Mouse (Mus musculus): Measurements from ENCODE around the gene Tbkbp1. TPM values are rescaled to one million over a fixed set of nuclear protein-coding genes. Genes with fewer than 3 reads are reported as not detected.

Tbkbp1 gene
- total and polyA plus RNA-seq, 2 experiments: 1.0 to 6.4 TPM

- TF ChIP-seq CTCF (IDR thresholded peaks at IDR 0.05; ENCODE audit: low read depth, low read length) (no peak), POLR2A (IDR thresholded peaks at IDR 0.05; ENCODE audit: extremely low read depth, insufficient read depth, low read length) (peak; percentile 63)
- peak; percentile 93 for DNase-seq (ENCODE audit: extremely low read depth, low read depth, low spot score)
- peaks cover 17% of the 10 kb centered on the region for H3K36me3 ChIP-seq (ENCODE audit: control insufficient read depth, insufficient read depth, low read length)
- H3K4me1 ChIP-seq (ENCODE audit: control insufficient read depth, insufficient read depth, low read length): peaks cover 6% of the 10 kb centered on the region; the same call in 1 of the 2 replicates
- H3K9ac ChIP-seq (ENCODE audit: low read depth, low read length): peak within 1 kb of the TSS; percentile 96
- peaks cover 3% of the 10 kb centered on the region; the same call in 1 of the 2 replicates for H3K79me2 ChIP-seq (ENCODE audit: control insufficient read depth, insufficient read depth, low read length)
- peak within 1 kb of the TSS; percentile 96 for H3K4me3 ChIP-seq (ENCODE audit: insufficient read depth, low read depth, low read length)
- no peaks in the 10 kb centered on the region for H3K27me3 ChIP-seq (ENCODE audit: control insufficient read depth, insufficient read depth, low read length)
- H3K27ac ChIP-seq (replicated peaks; ENCODE audit: insufficient read depth, low read depth, low read length): peak within 1 kb of the TSS; percentile 80
- WGBS: under 1% methylated on average over 90 of the region's 101 CpGs
Observed at GRCm38 (mm10) chr11:97187764-97188642, 36.7 kb upstream of the Tbkbp1 start, which contains the start of gene Kpnb1. Kpnb1 (minus strand) TSS chr11:97187881.

- peak overlapping the region; percentile 78 for H3K27ac ChIP-seq (replicated peaks; ENCODE audit: insufficient read depth, low read depth, low read length)
- peaks cover 19% of the 10 kb centered on the region for H3K36me3 ChIP-seq (ENCODE audit: control insufficient read depth, insufficient read depth, low read length)
- H3K4me3 ChIP-seq (ENCODE audit: insufficient read depth, low read depth, low read length): peak overlapping the region; percentile 96
- 0 out of 2 replicates have a peak, but pooled peaks have one; percentile 32 for TF ChIP-seq POLR2A (IDR thresholded peaks at IDR 0.05; ENCODE audit: extremely low read depth, insufficient read depth, low read length)
- no peak for TF ChIP-seq CTCF (IDR thresholded peaks at IDR 0.05; ENCODE audit: low read depth, low read length)
- under 1% methylated on average over 66 of the region's 74 CpGs for WGBS
- peak; percentile 83 for DNase-seq (ENCODE audit: extremely low read depth, low read depth, low spot score)
- peaks cover 9% of the 10 kb centered on the region; the same call in 1 of the 2 replicates for H3K4me1 ChIP-seq (ENCODE audit: control insufficient read depth, insufficient read depth, low read length)
- no peaks in the 10 kb centered on the region for H3K27me3 ChIP-seq (ENCODE audit: control insufficient read depth, insufficient read depth, low read length)
- peak overlapping the region; percentile 96 for H3K9ac ChIP-seq (ENCODE audit: low read depth, low read length)
- H3K79me2 ChIP-seq (ENCODE audit: control insufficient read depth, insufficient read depth, low read length): peaks cover 3% of the 10 kb centered on the region; the same call in 1 of the 2 replicates
Observed at GRCm38 (mm10) chr11:97186947-97187763, 35.9 kb upstream of the Tbkbp1 start.

- H3K9ac ChIP-seq (ENCODE audit: low read depth, low read length): no peak overlapping the region
- H3K79me2 ChIP-seq (ENCODE audit: control insufficient read depth, insufficient read depth, low read length): peaks cover 3% of the 10 kb centered on the region; the same call in 1 of the 2 replicates
- TF ChIP-seq POLR2A (IDR thresholded peaks at IDR 0.05; ENCODE audit: extremely low read depth, insufficient read depth, low read length): no peak
- no peak for TF ChIP-seq CTCF (IDR thresholded peaks at IDR 0.05; ENCODE audit: low read depth, low read length)
- no peak overlapping the region for H3K27ac ChIP-seq (replicated peaks; ENCODE audit: insufficient read depth, low read depth, low read length)
- no peak overlapping the region for H3K4me3 ChIP-seq (ENCODE audit: insufficient read depth, low read depth, low read length)
- peaks cover 25% of the 10 kb centered on the region for H3K36me3 ChIP-seq (ENCODE audit: control insufficient read depth, insufficient read depth, low read length)
- H3K27me3 ChIP-seq (ENCODE audit: control insufficient read depth, insufficient read depth, low read length): no peaks in the 10 kb centered on the region
- H3K4me1 ChIP-seq (ENCODE audit: control insufficient read depth, insufficient read depth, low read length): peaks cover 12% of the 10 kb centered on the region
- 66% methylated on average over 5 of the region's 5 CpGs for WGBS
- no peak for DNase-seq (ENCODE audit: extremely low read depth, low read depth, low spot score)
Observed at GRCm38 (mm10) chr11:97185704-97186614, 34.7 kb upstream of the Tbkbp1 start.

- no peak overlapping the region for H3K4me3 ChIP-seq (ENCODE audit: insufficient read depth, low read depth, low read length)
Observed at GRCm38 (mm10) chr11:97184875-97185274, 33.6 kb upstream of the Tbkbp1 start.

GRCm38 (mm10) chr11:97182446-97182845, 31.2 kb upstream of the Tbkbp1 start:
- Histone ChIP-seq H3K27me3 (ENCODE audit: control insufficient read depth, insufficient read depth, low read length) (no peaks in the 10 kb centered on the region), H3K9ac (ENCODE audit: low read depth, low read length) (no peak overlapping the region), H3K36me3 (ENCODE audit: control insufficient read depth, insufficient read depth, low read length) (peaks cover 55% of the 10 kb centered on the region), H3K27ac (replicated peaks; ENCODE audit: insufficient read depth, low read depth, low read length) (peak overlapping the region; percentile 47), H3K4me3 (ENCODE audit: insufficient read depth, low read depth, low read length) (no peak overlapping the region), H3K4me1 (ENCODE audit: control insufficient read depth, insufficient read depth, low read length) (peaks cover 13% of the 10 kb centered on the region), H3K79me2 (ENCODE audit: control insufficient read depth, insufficient read depth, low read length) (peaks cover 10% of the 10 kb centered on the region; the same call in 1 of the 2 replicates)
- no peak for TF ChIP-seq CTCF (IDR thresholded peaks at IDR 0.05; ENCODE audit: low read depth, low read length)
- no peak for TF ChIP-seq POLR2A (IDR thresholded peaks at IDR 0.05; ENCODE audit: extremely low read depth, insufficient read depth, low read length)
- peak; percentile 93 for DNase-seq (ENCODE audit: extremely low read depth, low read depth, low spot score)
- WGBS: 23% methylated on average over 3 of the region's 3 CpGs

More at GRCm38 (mm10) chr11:97184875-97185274, 33.6 kb upstream of the Tbkbp1 start:
- Histone ChIP-seq H3K36me3 (ENCODE audit: control insufficient read depth, insufficient read depth, low read length) (peaks cover 36% of the 10 kb centered on the region), H3K4me1 (ENCODE audit: control insufficient read depth, insufficient read depth, low read length) (peaks cover 13% of the 10 kb centered on the region), H3K9ac (ENCODE audit: low read depth, low read length) (no peak overlapping the region), H3K27ac (replicated peaks; ENCODE audit: insufficient read depth, low read depth, low read length) (no peak overlapping the region), H3K27me3 (ENCODE audit: control insufficient read depth, insufficient read depth, low read length) (no peaks in the 10 kb centered on the region), H3K79me2 (ENCODE audit: control insufficient read depth, insufficient read depth, low read length) (peaks cover 10% of the 10 kb centered on the region; the same call in 1 of the 2 replicates)
- TF ChIP-seq POLR2A (IDR thresholded peaks at IDR 0.05; ENCODE audit: extremely low read depth, insufficient read depth, low read length): no peak
- TF ChIP-seq CTCF (IDR thresholded peaks at IDR 0.05; ENCODE audit: low read depth, low read length): no peak
- WGBS: 75% methylated on average over 5 of the region's 5 CpGs
- no peak for DNase-seq (ENCODE audit: extremely low read depth, low read depth, low spot score)
